Mouse (Mus musculus) liver, embryonic 11.5 days (tissue): Measurements from ENCODE around the gene Sirt2. TPM values are rescaled to one million over a fixed set of nuclear protein-coding genes. Genes with fewer than 3 reads are reported as not detected.

Experiments used
- ATAC-seq: fragments of 200-750 bp; cut with Nextera tagmentation; replicated peaks from 2 replicates; pipeline ENCODE4 v1.8.0; 2017; ENCODE audit warnings: moderate number of reproducible peaks, mild to moderate bottlenecking, moderate TSS enrichment, moderate library complexity; ENCODE audit not compliant: low FRiP score
- DNase-seq: peaks from one replicate; pipeline ENCODE4 v3.0.0-alpha.2; 2017; ENCODE audit warnings: low spot score
- H3K27ac ChIP-seq: fragments of 300-500 bp; sonication (generic); 2 replicates; pipeline ENCODE4 v1.5.1; 2014; ENCODE audit warnings: mild to moderate bottlenecking, low read depth, low read length, control low read depth
- H3K27me3 ChIP-seq: fragments of 300-500 bp; sonication (generic); replicated peaks from 2 replicates; pipeline ENCODE4 v1.6.1; 2014; ENCODE audit warnings: low read length, mixed read lengths; ENCODE audit not compliant: control insufficient read depth, insufficient read depth
- H3K36me3 ChIP-seq: fragments of 300-500 bp; sonication (generic); 2 replicates; pipeline ENCODE4 v1.6.1; 2014; ENCODE audit warnings: mild to moderate bottlenecking, low read length, moderate library complexity, mixed read lengths; ENCODE audit not compliant: control insufficient read depth, insufficient read depth
- H3K4me1 ChIP-seq: fragments of 300-500 bp; sonication (generic); replicated peaks from 2 replicates; pipeline ENCODE4 v1.6.1; 2014; ENCODE audit warnings: low read length, mixed read lengths; ENCODE audit not compliant: control insufficient read depth, insufficient read depth
- H3K4me2 ChIP-seq: fragments of 300-500 bp; sonication (generic); 2 replicates; pipeline ENCODE4 v1.6.1; 2014; ENCODE audit warnings: mild to moderate bottlenecking, control low read depth, moderate library complexity
- H3K4me3 ChIP-seq: fragments of 300-500 bp; sonication (generic); 2 replicates; pipeline ENCODE4 v1.5.1; 2014; ENCODE audit warnings: low read depth, low read length, control low read depth
- H3K9ac ChIP-seq: fragments of 300-500 bp; sonication (generic); 2 replicates; pipeline ENCODE4 v1.6.1; 2014; ENCODE audit warnings: low read depth, low read length, control low read depth
- H3K9me3 ChIP-seq: fragments of 300-500 bp; sonication (generic); 2 replicates; pipeline ENCODE4 v1.6.1; 2016; ENCODE audit warnings: low read length, inconsistent platforms, mixed read lengths; ENCODE audit not compliant: control insufficient read depth
- WGBS: fragments of 180-500 bp; shearing (Covaris S2); extraction: QIAGEN DNeasy Blood & Tissue Kit; methylation state at CpG from one replicate; pipeline ENCODE4 v1.1.7; 2014; 5-methylcytosine and 5-hydroxymethylcytosine counted together
- polyA plus RNA-seq: library from polyadenylated mRNA; unstranded; fragments of >200 nt; fragmentation: Nextera tagmentation; extraction: Ambion mirVana; gene quantifications from 2 replicates; pipeline ENCODE4 v1.2.1, GENCODE M21; 2014

Gene Sirt2
- polyA plus RNA-seq, 1 experiment from 2014 or later, result 41.0 TPM

DNA sequence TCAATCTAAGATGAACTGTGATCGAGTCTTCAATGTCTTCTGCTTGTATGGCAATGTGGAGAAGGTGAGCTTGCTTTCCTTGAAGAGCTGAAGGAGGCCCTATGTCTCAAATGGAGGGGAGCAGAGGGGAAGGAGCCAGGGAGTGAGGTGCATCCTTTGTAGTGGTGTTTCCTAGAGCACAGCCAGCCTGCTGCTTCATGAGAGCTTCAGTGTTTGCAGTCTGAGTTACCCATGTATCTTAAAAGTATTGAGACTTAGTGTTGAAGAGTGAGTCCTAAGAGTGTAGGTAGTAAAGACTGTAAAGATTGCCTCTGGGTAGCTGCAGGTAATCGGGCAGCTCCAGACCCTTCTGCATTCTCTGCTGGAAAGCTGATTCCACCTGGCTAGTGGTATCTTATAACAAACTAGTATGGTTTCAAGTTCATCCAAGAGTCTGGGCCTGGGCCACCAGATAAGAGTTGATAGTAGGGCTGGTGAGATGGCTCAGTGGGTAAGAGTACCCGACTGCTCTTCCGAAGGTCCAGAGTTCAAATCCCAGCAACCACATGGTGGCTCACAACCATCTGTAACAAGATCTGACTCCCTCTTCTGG lies 52.4 kb downstream of the Sirt2 start:
- no peak for DNase-seq
- no peaks in the 10 kb centered on the region for H3K9me3 ChIP-seq
- peak; percentile 32; the same call in 1 of the 2 replicates for ATAC-seq
- no peaks in the 10 kb centered on the region for H3K27me3 ChIP-seq
- no peak overlapping the region for H3K4me3 ChIP-seq
- peaks cover 34% of the 10 kb centered on the region for H3K4me1 ChIP-seq
- H3K4me2 ChIP-seq, result no peak overlapping the region
- H3K9ac ChIP-seq, result no peak overlapping the region
- WGBS, result 75% methylated on average over 4 of the region's 4 CpGs
- H3K36me3 ChIP-seq, result peaks cover 79% of the 10 kb centered on the region
- H3K27ac ChIP-seq, result no peak overlapping the region

- no peak overlapping the region for H3K9ac ChIP-seq
- no peak overlapping the region for H3K4me2 ChIP-seq
- H3K4me3 ChIP-seq, result no peak overlapping the region
- ATAC-seq (no peak), DNase-seq (no peak)
- H3K4me1 ChIP-seq, result peaks cover 30% of the 10 kb centered on the region
- H3K36me3 ChIP-seq, result peaks cover 73% of the 10 kb centered on the region
- H3K27me3 ChIP-seq, result no peaks in the 10 kb centered on the region
- no peaks in the 10 kb centered on the region for H3K9me3 ChIP-seq
- H3K27ac ChIP-seq, result no peak overlapping the region
- WGBS, result 88% methylated on average over 4 of the region's 4 CpGs
These were observed 53.0 kb downstream of the Sirt2 start for GRCm38 (mm10) chr7:28819571-28819970.

DNA sequence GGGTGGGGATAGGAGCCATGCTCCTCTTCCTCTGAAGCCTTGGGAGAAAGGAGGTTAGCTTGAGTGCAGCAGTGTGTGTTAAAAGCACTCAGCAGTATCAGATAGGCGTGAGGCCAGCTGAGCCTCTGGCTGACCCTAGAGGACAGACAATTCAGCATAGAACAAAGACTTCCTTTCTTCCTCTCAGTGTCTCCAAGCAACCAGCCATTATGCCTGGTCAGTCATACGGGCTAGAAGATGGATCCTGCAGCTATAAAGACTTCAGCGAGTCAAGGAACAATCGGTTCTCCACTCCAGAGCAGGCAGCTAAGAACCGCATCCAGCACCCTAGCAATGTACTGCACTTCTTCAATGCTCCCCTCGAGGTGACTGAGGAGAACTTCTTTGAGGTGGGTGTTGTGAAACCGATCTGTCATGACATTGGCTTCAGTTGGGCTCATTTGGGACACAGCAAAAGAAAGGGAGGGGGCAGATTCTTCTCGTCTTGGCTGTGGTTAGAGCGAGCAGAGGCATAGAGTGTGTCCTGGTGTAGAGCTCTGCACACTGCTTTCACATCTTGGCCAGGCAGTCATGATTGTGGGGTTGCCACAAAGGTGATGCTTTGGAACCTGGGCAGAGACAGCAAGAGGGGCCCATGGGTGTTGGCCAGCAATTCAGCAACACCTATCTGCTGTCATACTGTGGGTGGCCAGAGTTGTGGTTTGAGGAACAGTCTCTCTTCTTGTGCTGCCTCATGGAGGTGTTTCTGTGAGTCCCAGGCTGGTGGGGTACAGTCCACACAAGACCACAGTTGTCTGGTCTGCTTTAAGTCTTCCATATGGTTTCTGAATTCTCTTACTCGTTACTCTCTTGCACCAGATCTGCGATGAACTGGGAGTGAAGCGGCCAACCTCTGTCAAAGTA lies 54.1 kb downstream of the Sirt2 start:
- H3K9ac ChIP-seq, result no peak overlapping the region
- WGBS, result 78% methylated on average over 12 of the region's 12 CpGs

DNA sequence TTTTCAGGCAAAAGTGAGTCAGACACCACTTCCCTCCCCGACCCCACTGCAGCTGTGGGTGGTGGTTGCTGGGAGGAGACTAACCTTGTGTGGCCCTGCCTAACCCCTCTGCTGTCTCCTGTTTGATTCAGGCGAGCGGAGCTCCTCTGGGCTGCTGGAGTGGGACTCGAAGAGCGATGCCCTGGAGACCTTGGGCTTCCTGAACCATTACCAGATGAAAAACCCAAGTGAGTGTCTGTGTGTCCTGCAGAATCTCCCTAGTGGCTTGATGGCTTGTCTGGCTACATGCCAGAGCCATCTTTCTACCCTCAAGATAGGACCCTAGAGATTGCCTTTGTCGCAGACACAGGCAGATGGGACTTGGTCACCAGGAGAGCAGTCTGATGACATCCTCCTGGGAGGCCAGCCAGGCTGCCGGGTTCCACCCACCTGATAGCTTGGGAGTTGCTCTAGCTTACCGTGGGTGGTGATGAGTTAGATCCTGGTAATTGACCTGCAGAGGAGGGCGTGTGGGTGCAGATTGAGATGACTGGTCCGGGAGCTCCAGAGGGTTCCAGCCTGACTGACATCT lies 54.8 kb downstream of the Sirt2 start:
- Histone ChIP-seq H3K27me3 (no peaks in the 10 kb centered on the region), H3K36me3 (peaks cover 56% of the 10 kb centered on the region), H3K9me3 (no peaks in the 10 kb centered on the region), H3K4me3 (no peak overlapping the region), H3K9ac (no peak overlapping the region), H3K4me1 (peaks cover 33% of the 10 kb centered on the region), H3K27ac (no peak overlapping the region), H3K4me2 (no peak overlapping the region)
- no peak for ATAC-seq
- 68% methylated on average over 10 of the region's 10 CpGs for WGBS
- no peak for DNase-seq

More for the DNA sequence above, 54.1 kb downstream of the Sirt2 start:
- no peak overlapping the region for H3K27ac ChIP-seq
- H3K4me3 ChIP-seq, result no peak overlapping the region
- no peak overlapping the region for H3K4me2 ChIP-seq
- ATAC-seq (no peak), DNase-seq (no peak)
- no peaks in the 10 kb centered on the region for H3K27me3 ChIP-seq
- no peaks in the 10 kb centered on the region for H3K9me3 ChIP-seq
- peaks cover 63% of the 10 kb centered on the region for H3K36me3 ChIP-seq
- peaks cover 33% of the 10 kb centered on the region for H3K4me1 ChIP-seq

GRCm38 (mm10) chr7:28822556-28822955 lies 56.0 kb downstream of the Sirt2 start:
- Histone ChIP-seq H3K9me3 (no peaks in the 10 kb centered on the region), H3K36me3 (peaks cover 43% of the 10 kb centered on the region), H3K27me3 (no peaks in the 10 kb centered on the region), H3K4me2 (no peak overlapping the region), H3K4me1 (peaks cover 25% of the 10 kb centered on the region), H3K27ac (no peak overlapping the region), H3K4me3 (no peak overlapping the region), H3K9ac (no peak overlapping the region)
- DNase-seq, result no peak
- WGBS, result 76% methylated on average over 1 of the region's 1 CpGs
- ATAC-seq, result no peak

GRCm38 (mm10) chr7:28822993-28823903 lies 56.7 kb downstream of the Sirt2 start:
- DNase-seq (no peak), ATAC-seq (no peak)
- Histone ChIP-seq H3K9ac (no peak overlapping the region), H3K9me3 (no peaks in the 10 kb centered on the region), H3K4me3 (no peak overlapping the region), H3K27me3 (no peaks in the 10 kb centered on the region), H3K36me3 (peaks cover 37% of the 10 kb centered on the region), H3K4me1 (peaks cover 18% of the 10 kb centered on the region), H3K27ac (no peak overlapping the region; the same call in 1 of the 2 replicates), H3K4me2 (no peak overlapping the region)
- 52% methylated on average over 10 of the region's 10 CpGs for WGBS

GRCm38 (mm10) chr7:28823932-28824331 lies 57.4 kb downstream of the Sirt2 start:
- DNase-seq (no peak), ATAC-seq (no peak)
- Histone ChIP-seq H3K9me3 (no peaks in the 10 kb centered on the region), H3K4me3 (no peak overlapping the region), H3K4me2 (no peak overlapping the region), H3K27ac (no peak overlapping the region; the same call in 1 of the 2 replicates), H3K36me3 (peaks cover 31% of the 10 kb centered on the region), H3K27me3 (no peaks in the 10 kb centered on the region), H3K9ac (no peak overlapping the region), H3K4me1 (peaks cover 15% of the 10 kb centered on the region)
- 51% methylated on average over 2 of the region's 2 CpGs for WGBS
